Mouse (Mus musculus) ES-E14 (cell line): ENCODE measurements around the gene Zfr2. TPM values are rescaled to one million over a fixed set of nuclear protein-coding genes. Genes with fewer than 3 reads are reported as not detected.

Experiments used
- DNase-seq: peaks from one replicate; pipeline ENCODE4 v3.0.0-alpha.2; 2013; ENCODE audit warnings: low read depth, low spot score
- H3K27ac ChIP-seq: 2 replicates; pipeline ENCODE4 v1.5.1; 2012; ENCODE audit warnings: low read depth, mild to moderate bottlenecking, low read length, moderate library complexity, mixed read lengths; ENCODE audit not compliant: poor library complexity, insufficient read depth, severe bottlenecking
- H3K36me3 ChIP-seq: 2 replicates; pipeline ENCODE4 v1.6.1; 2012; ENCODE audit warnings: mild to moderate bottlenecking, low read length, moderate library complexity, mixed read lengths; ENCODE audit not compliant: control insufficient read depth, poor library complexity, insufficient read depth, severe bottlenecking
- H3K4me1 ChIP-seq, 2 experiments: fragments of 150-350 bp in 1 of 2; sonication (generic) in 1 of 2; 2 replicates each; pipeline ENCODE4 v1.6.1; 2012; ENCODE audit warnings: low read length in 2 of 2, mild to moderate bottlenecking in 1 of 2, mixed read lengths in 1 of 2; ENCODE audit not compliant: control insufficient read depth in 2 of 2, insufficient read depth in 2 of 2, poor library complexity in 1 of 2
- H3K4me3 ChIP-seq, 2 experiments: fragments of 150-350 bp in 1 of 2; sonication (generic) in 1 of 2; 2 replicates each; pipeline ENCODE4 v1.5.1; 2012; ENCODE audit warnings: low read length in 2 of 2, low read depth in 1 of 2, mild to moderate bottlenecking in 1 of 2, mixed read lengths in 1 of 2; ENCODE audit not compliant: insufficient read depth in 1 of 2, poor library complexity in 1 of 2, severe bottlenecking in 1 of 2
- H3K9ac ChIP-seq: 2 replicates; pipeline ENCODE4 v1.6.1; 2012; ENCODE audit warnings: low read depth, mild to moderate bottlenecking, low read length, mixed read lengths; ENCODE audit not compliant: poor library complexity, insufficient read depth, severe bottlenecking
- H3K9me3 ChIP-seq: fragments of 150-350 bp; sonication (generic); 2 replicates; pipeline ENCODE4 v1.6.1; 2012; ENCODE audit warnings: low read depth, mild to moderate bottlenecking, low read length; ENCODE audit not compliant: control insufficient read depth, insufficient read depth
- CHD2 ChIP-seq: IDR thresholded peaks from 2 replicates; pipeline ENCODE4 v1.6.1; 2014; ENCODE audit warnings: mild to moderate bottlenecking, low read depth, low read length, inconsistent platforms
- HCFC1 ChIP-seq: IDR thresholded peaks from 2 replicates; pipeline ENCODE4 v1.6.1; 2012; ENCODE audit warnings: low read length, inconsistent platforms, borderline replicate concordance; ENCODE audit not compliant: insufficient read depth
- MAFK ChIP-seq: IDR thresholded peaks from 2 replicates; pipeline ENCODE4 v1.6.1; 2014; ENCODE audit warnings: mild to moderate bottlenecking, low read depth, low read length, inconsistent platforms; ENCODE audit not compliant: insufficient read depth
- ZC3H11A ChIP-seq: IDR thresholded peaks from 2 replicates; pipeline ENCODE4 v1.6.1; 2012; ENCODE audit warnings: low read depth, mild to moderate bottlenecking, inconsistent platforms, low read length, borderline replicate concordance
- ZNF384 ChIP-seq: IDR thresholded peaks from 2 replicates; pipeline ENCODE4 v1.6.1; 2012; ENCODE audit warnings: low read depth, low read length, inconsistent platforms
- in situ Hi-C, 2 experiments: fragments of 600-800 bp; cut with MboI; formaldehyde crosslinking; loops; one replicate each; pipeline ENCODE4 v1.15.1; 2025; ENCODE audit warnings: low sequenced_read_pairs in 2 of 2, inconsistent platforms in 1 of 2; ENCODE audit not compliant: unreplicated experiment in 2 of 2
- total RNA-seq: library from RNA; depleted of rRNA; stranded (reverse); fragments of 300-350 nt; gene quantifications from 2 replicates; pipeline ENCODE4 v1.2.3, GENCODE M21; 2012; rRNA removed

Zfr2 gene
- total RNA-seq = 0.67 and 4.7 TPM in 2 replicates

DNA sequence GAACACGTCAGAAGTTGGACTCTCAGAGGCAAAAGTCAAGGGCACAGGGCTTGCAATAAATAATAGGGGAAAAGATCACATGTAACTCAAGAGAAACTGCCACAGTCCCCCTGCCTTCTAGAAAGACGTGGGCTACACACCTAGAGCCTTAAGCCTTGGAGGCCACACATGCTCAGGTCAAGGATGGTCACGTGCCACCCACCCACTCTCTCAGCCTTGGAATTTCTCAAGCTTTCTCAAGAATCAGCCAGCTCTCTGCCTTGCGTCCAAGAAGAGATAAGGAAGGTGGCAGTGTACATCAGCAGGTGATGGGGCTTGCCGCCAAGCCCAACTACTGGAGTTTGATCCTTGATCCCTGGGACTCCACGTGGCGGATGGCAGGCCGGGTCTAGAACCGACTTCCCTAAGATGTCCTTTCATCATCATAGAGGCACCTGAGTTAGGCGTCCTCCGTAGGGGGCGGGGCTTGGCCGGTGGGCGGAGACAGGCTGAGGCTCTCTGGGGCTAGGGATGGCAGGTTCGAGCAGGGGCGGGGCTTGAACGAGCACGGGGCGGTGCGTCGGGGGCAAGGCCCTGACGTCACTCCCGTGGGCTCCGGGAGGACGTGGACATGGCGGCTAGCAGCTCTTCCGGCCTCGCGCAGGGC is at the start of gene Zfr2:
Gene Zfr2, plus strand, starts transcription at position 576 of the 646 bp plus-strand sequence.
- in situ Hi-C loops = no loop called here
- peak within 1 kb of the TSS; percentile 88 to 96 for H3K4me3 ChIP-seq
- TF ChIP-seq ZC3H11A = no peak
- peak; percentile 91 for DNase-seq
- peaks cover 4 to 24% of the 10 kb centered on the region in 2 experiments; a peak in 3 of 4 replicates for H3K4me1 ChIP-seq
- no peaks in the 10 kb centered on the region for H3K9me3 ChIP-seq
- H3K36me3 ChIP-seq = no peaks in the 10 kb centered on the region
- peak within 1 kb of the TSS; percentile 78 for H3K9ac ChIP-seq
- peak within 1 kb of the TSS; percentile 51; the same call in 1 of the 2 replicates for H3K27ac ChIP-seq

DNA sequence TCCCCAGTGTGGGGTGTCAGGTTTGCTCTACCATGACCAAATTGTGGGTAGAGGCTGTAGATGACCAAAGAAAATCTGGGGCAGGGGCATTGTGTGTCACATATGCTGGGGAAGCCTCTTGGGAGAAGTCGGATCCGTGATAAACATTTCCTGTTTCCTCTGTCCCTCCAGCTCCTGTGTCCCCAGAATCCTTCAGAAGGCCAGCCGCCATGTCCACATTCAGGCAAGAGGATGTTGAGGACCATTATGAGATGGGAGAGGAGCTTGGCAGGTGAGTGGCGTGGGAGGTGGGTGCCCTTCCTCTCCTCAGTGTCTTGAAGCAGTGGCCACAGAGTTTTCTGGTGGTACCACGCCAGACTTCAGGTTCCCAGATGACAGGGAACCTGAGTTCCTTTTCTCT is 49.1 kb upstream of the Zfr2 start, which contains the start of gene 4930442H23Rik:
Gene 4930442H23Rik, minus strand, starts transcription at position 45 of the 400 bp plus-strand sequence.
- H3K27ac ChIP-seq = peak within 1 kb of the TSS; percentile 91
- peaks cover 47% of the 10 kb centered on the region for H3K36me3 ChIP-seq
- DNase-seq = no peak
- H3K4me1 ChIP-seq = peaks cover 0 to 13% of the 10 kb centered on the region in 2 experiments; a peak in 2 of 4 replicates
- H3K9me3 ChIP-seq = no peaks in the 10 kb centered on the region
- peak within 1 kb of the TSS; percentile 58 to 85 for H3K4me3 ChIP-seq
- in situ Hi-C loops = no loop called here
- TF ChIP-seq MAFK (no peak), ZC3H11A (no peak), ZNF384 (no peak), CHD2 (no peak), HCFC1 (no peak)
- peak within 1 kb of the TSS; percentile 96 for H3K9ac ChIP-seq

DNA sequence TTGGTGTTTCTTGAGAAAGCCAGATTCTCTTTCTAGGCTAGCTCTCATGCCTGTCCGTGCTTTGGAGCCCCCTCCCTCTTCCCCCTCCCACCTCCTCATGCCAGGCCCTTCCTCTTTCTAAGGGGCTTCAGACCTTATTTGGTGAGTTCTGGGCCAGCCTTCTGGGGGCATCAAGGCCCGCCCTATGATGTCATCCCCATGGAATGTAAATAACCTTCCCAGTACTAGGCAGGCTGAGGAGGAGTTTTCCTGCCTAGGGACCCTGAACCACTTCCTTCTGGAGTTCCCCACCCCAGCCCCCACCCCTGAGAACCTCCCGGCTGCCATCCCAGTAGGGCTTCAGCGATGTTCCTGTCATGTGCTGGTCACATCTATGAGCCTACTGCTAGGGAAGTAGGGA is 48.2 kb upstream of the Zfr2 start:
- Histone ChIP-seq H3K9ac (0 out of 2 replicates have a peak overlapping the region, but pooled peaks have one; percentile 16), H3K9me3 (no peaks in the 10 kb centered on the region), H3K4me3 (no peak overlapping the region), H3K4me1 (peaks cover 0 to 8% of the 10 kb centered on the region in 2 experiments; a peak in 2 of 4 replicates), H3K36me3 (peaks cover 37% of the 10 kb centered on the region), H3K27ac (peak overlapping the region; percentile 48; the same call in 1 of the 2 replicates)
- in situ Hi-C loops = no loop called here
- DNase-seq = no peak
- TF ChIP-seq MAFK = no peak
- TF ChIP-seq CHD2 = no peak
- no peak for TF ChIP-seq HCFC1
- no peak for TF ChIP-seq ZC3H11A
- TF ChIP-seq ZNF384 = no peak

DNA sequence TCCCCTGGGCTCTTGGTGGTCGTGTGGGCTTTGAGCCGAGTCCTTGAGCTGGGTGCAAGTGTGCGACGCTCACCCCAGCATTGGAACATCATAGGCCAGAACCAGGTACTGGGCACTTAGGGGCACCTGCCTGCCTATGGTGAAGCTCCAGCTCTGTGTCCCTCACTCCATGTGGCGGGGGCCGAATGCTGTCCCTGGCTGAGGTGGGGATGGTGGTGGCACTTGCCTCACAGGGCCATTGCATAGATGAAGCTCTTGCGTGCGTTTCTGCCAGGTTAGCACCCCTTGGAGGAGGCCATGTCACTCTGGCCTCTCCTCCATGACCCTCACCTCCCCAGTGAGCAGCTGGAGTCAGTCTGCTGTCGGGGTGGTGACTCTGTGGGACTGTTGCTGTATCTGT is 45.8 kb upstream of the Zfr2 start:
- no peak for DNase-seq
- Histone ChIP-seq H3K9me3 (no peaks in the 10 kb centered on the region), H3K27ac (no peak overlapping the region), H3K9ac (no peak overlapping the region), H3K4me1 (peaks cover 2 to 21% of the 10 kb centered on the region in 2 experiments; a peak in 3 of 4 replicates), H3K4me3 (no peak overlapping the region), H3K36me3 (peaks cover 18% of the 10 kb centered on the region)
- in situ Hi-C loops = no loop called here
- TF ChIP-seq HCFC1 (no peak), ZNF384 (no peak), CHD2 (no peak), ZC3H11A (no peak), MAFK (no peak)

DNA sequence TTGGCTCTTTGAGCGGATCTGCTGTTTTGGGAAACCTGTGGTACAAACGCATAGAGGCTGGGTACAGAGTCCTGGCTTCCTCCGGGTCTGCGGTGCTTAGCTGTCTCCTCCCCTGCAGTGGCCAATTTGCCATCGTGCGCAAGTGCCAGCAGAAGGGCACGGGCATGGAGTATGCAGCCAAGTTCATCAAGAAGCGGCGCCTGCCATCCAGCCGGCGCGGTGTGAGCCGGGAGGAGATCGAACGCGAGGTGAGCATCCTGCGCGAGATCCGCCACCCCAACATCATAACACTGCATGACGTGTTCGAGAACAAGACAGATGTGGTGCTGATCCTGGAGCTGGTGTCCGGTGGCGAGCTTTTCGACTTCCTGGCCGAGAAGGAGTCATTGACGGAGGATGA is 43.1 kb upstream of the Zfr2 start:
- Histone ChIP-seq H3K4me1 (peaks cover 2 to 23% of the 10 kb centered on the region in 2 experiments; a peak in 3 of 4 replicates), H3K9me3 (no peaks in the 10 kb centered on the region), H3K9ac (peak overlapping the region; percentile 57), H3K4me3 (peak overlapping the region; percentile 20 to 46), H3K27ac (no peak overlapping the region), H3K36me3 (peaks cover 15% of the 10 kb centered on the region)
- in situ Hi-C loops = no loop called here
- TF ChIP-seq MAFK = no peak
- TF ChIP-seq ZNF384 = no peak
- TF ChIP-seq ZC3H11A = no peak
- TF ChIP-seq HCFC1 = no peak
- TF ChIP-seq CHD2 = no peak
- DNase-seq = no peak
